Mouse (Mus musculus) limb, embryonic 11.5 days (tissue): ENCODE measurements around the gene Rogdi. TPM values are rescaled to one million over a fixed set of nuclear protein-coding genes. Genes with fewer than 3 reads are reported as not detected.
A peak's percentile ranks its signal among the peaks of the same experiment; 100 is the strongest.

Source experiments
- ATAC-seq: fragments of 200-750 bp; cut with Nextera tagmentation; 2 replicates; pipeline ENCODE4 v1.8.0; 2017; ENCODE audit warnings: low read depth; ENCODE audit not compliant: insufficient number of reproducible peaks, low FRiP score, low TSS enrichment
- DNase-seq: peaks from one replicate; pipeline ENCODE4 v3.0.0-alpha.2; 2015; ENCODE audit warnings: low spot score
- H3K27ac ChIP-seq: fragments of 300-500 bp; sonication (generic); replicated peaks from 2 replicates; pipeline ENCODE4 v1.5.1; 2014; ENCODE audit warnings: low read depth, mild to moderate bottlenecking, low read length
- H3K27me3 ChIP-seq: fragments of 300-500 bp; sonication (generic); 2 replicates; pipeline ENCODE4 v1.6.1; 2014; ENCODE audit warnings: mild to moderate bottlenecking, low read length, mixed read lengths; ENCODE audit not compliant: control insufficient read depth, insufficient read depth
- H3K36me3 ChIP-seq: fragments of 300-500 bp; sonication (generic); 2 replicates; pipeline ENCODE4 v1.6.1; 2014; ENCODE audit warnings: mild to moderate bottlenecking, low read length, moderate library complexity, mixed read lengths; ENCODE audit not compliant: control insufficient read depth, insufficient read depth
- H3K4me1 ChIP-seq: fragments of 300-500 bp; sonication (generic); 2 replicates; pipeline ENCODE4 v1.6.1; 2014; ENCODE audit warnings: low read length, mixed read lengths; ENCODE audit not compliant: control insufficient read depth, insufficient read depth
- H3K4me2 ChIP-seq: fragments of 300-500 bp; sonication (generic); 2 replicates; pipeline ENCODE4 v1.6.1; 2014; ENCODE audit warnings: low read depth, mild to moderate bottlenecking, moderate library complexity; ENCODE audit not compliant: severe bottlenecking
- H3K4me3 ChIP-seq: fragments of 300-500 bp; sonication (generic); 2 replicates; pipeline ENCODE4 v1.5.1; 2014; ENCODE audit warnings: low read depth, low read length
- H3K9ac ChIP-seq: fragments of 300-500 bp; sonication (generic); 2 replicates; pipeline ENCODE4 v1.6.1; 2014; ENCODE audit warnings: mild to moderate bottlenecking, low read length
- H3K9me3 ChIP-seq: fragments of 300-500 bp; sonication (generic); 2 replicates; pipeline ENCODE4 v1.6.1; 2016; ENCODE audit warnings: low read length; ENCODE audit not compliant: control insufficient read depth
- WGBS: fragments of 180-500 bp; shearing (Covaris S2); extraction: QIAGEN DNeasy Blood & Tissue Kit; methylation state at CpG from one replicate; pipeline ENCODE4 v1.1.7; 2014; 5-methylcytosine and 5-hydroxymethylcytosine counted together
- polyA plus RNA-seq: library from polyadenylated mRNA; unstranded; fragments of >200 nt; fragmentation: Nextera tagmentation; extraction: Ambion mirVana; gene quantifications from 2 replicates; pipeline ENCODE4 v1.2.1, GENCODE M21; 2014

The Rogdi gene
- polyA plus RNA-seq, 1 experiment from 2014 or later, result 70.8 TPM

- Histone ChIP-seq H3K4me2 (no peak overlapping the region), H3K9me3 (no peaks in the 10 kb centered on the region), H3K9ac (no peak overlapping the region), H3K27me3 (no peaks in the 10 kb centered on the region), H3K27ac (no peak overlapping the region), H3K36me3 (peaks cover 48% of the 10 kb centered on the region), H3K4me3 (no peak overlapping the region), H3K4me1 (no peaks in the 10 kb centered on the region)
- DNase-seq, result no peak
- ATAC-seq, result no peak
- WGBS, result 97% methylated on average over 3 of the region's 3 CpGs
Observed at GRCm38 (mm10) chr16:5035591-5035990, 22.2 kb upstream of the Rogdi start.

- Histone ChIP-seq H3K9ac (no peak overlapping the region), H3K36me3 (peaks cover 41% of the 10 kb centered on the region), H3K27ac (no peak overlapping the region), H3K4me1 (no peaks in the 10 kb centered on the region), H3K9me3 (no peaks in the 10 kb centered on the region), H3K4me3 (no peak overlapping the region), H3K27me3 (no peaks in the 10 kb centered on the region), H3K4me2 (no peak overlapping the region)
- WGBS, result 81% methylated on average over 2 of the region's 2 CpGs
- no peak for ATAC-seq
- no peak for DNase-seq
Observed at GRCm38 (mm10) chr16:5029847-5030246, 16.5 kb upstream of the Rogdi start.

- Histone ChIP-seq H3K4me1 (no peaks in the 10 kb centered on the region), H3K36me3 (peaks cover 33% of the 10 kb centered on the region), H3K9ac (no peak overlapping the region), H3K27me3 (no peaks in the 10 kb centered on the region), H3K4me2 (no peak overlapping the region), H3K9me3 (no peaks in the 10 kb centered on the region), H3K4me3 (no peak overlapping the region), H3K27ac (no peak overlapping the region)
- 93% methylated on average over 3 of the region's 3 CpGs for WGBS
- ATAC-seq (no peak), DNase-seq (no peak)
Observed at GRCm38 (mm10) chr16:5024021-5024420, 10.7 kb upstream of the Rogdi start.

- Histone ChIP-seq H3K27me3 (no peaks in the 10 kb centered on the region), H3K4me2 (no peak overlapping the region), H3K9me3 (no peaks in the 10 kb centered on the region), H3K9ac (no peak overlapping the region), H3K27ac (no peak overlapping the region), H3K36me3 (peaks cover 27% of the 10 kb centered on the region), H3K4me1 (peaks cover 9% of the 10 kb centered on the region), H3K4me3 (no peak overlapping the region)
- no peak for DNase-seq
- 96% methylated on average over 4 of the region's 4 CpGs for WGBS
- ATAC-seq, result no peak
Observed at GRCm38 (mm10) chr16:5014578-5014977, 1.2 kb upstream of the Rogdi start.

- DNase-seq (no peak), ATAC-seq (no peak)
- 56% methylated on average over 13 of the region's 13 CpGs for WGBS
- Histone ChIP-seq H3K4me2 (peak overlapping the region; percentile 71), H3K4me3 (peak overlapping the region; percentile 59), H3K4me1 (peaks cover 9% of the 10 kb centered on the region), H3K27me3 (no peaks in the 10 kb centered on the region), H3K27ac (no peak overlapping the region), H3K9ac (peak overlapping the region; percentile 67), H3K9me3 (no peaks in the 10 kb centered on the region), H3K36me3 (peaks cover 12% of the 10 kb centered on the region)
Observed at GRCm38 (mm10) chr16:5012036-5013005, 1.0 kb downstream of the Rogdi start.

GRCm38 (mm10) chr16:5011285-5011684 lies 2.1 kb downstream of the Rogdi start:
- H3K27ac ChIP-seq, result no peak overlapping the region
- peaks cover 8% of the 10 kb centered on the region for H3K36me3 ChIP-seq
- DNase-seq, result no peak
- 91% methylated on average over 7 of the region's 7 CpGs for WGBS
- H3K9ac ChIP-seq, result no peak overlapping the region
- no peak for ATAC-seq
- H3K4me2 ChIP-seq, result no peak overlapping the region
- no peaks in the 10 kb centered on the region for H3K27me3 ChIP-seq
- H3K4me3 ChIP-seq, result no peak overlapping the region
- H3K4me1 ChIP-seq, result peaks cover 9% of the 10 kb centered on the region
- H3K9me3 ChIP-seq, result no peaks in the 10 kb centered on the region

- H3K27ac ChIP-seq, result no peak overlapping the region
- H3K4me1 ChIP-seq, result peaks cover 9% of the 10 kb centered on the region
- H3K36me3 ChIP-seq, result peaks cover 3% of the 10 kb centered on the region
- no peak for ATAC-seq
- no peaks in the 10 kb centered on the region for H3K27me3 ChIP-seq
- WGBS, result 83% methylated on average over 10 of the region's 10 CpGs
- DNase-seq, result no peak
- no peaks in the 10 kb centered on the region for H3K9me3 ChIP-seq
- H3K4me2 ChIP-seq, result no peak overlapping the region
- H3K9ac ChIP-seq, result no peak overlapping the region
- H3K4me3 ChIP-seq, result no peak overlapping the region
Observed at GRCm38 (mm10) chr16:5010371-5010935, 2.9 kb downstream of the Rogdi start.

- no peak for ATAC-seq
- no peak overlapping the region for H3K4me2 ChIP-seq
- WGBS, result 83% methylated on average over 12 of the region's 12 CpGs
Observed at GRCm38 (mm10) chr16:5008076-5008475, 5.3 kb downstream of the Rogdi start.

More at GRCm38 (mm10) chr16:5008076-5008475, 5.3 kb downstream of the Rogdi start:
- Histone ChIP-seq H3K9ac (no peak overlapping the region), H3K27ac (no peak overlapping the region), H3K9me3 (no peaks in the 10 kb centered on the region), H3K4me3 (no peak overlapping the region), H3K4me1 (peaks cover 9% of the 10 kb centered on the region), H3K36me3 (no peaks in the 10 kb centered on the region; the same call in 1 of the 2 replicates), H3K27me3 (no peaks in the 10 kb centered on the region)
- no peak for DNase-seq
